Mouse (Mus musculus) liver, embryonic 14.5 days (tissue): Measurements from ENCODE around the gene Clstn2. TPM values are rescaled to one million over a fixed set of nuclear protein-coding genes. Genes with fewer than 3 reads are reported as not detected.

Source experiments
- ATAC-seq: fragments of 200-750 bp; cut with Nextera tagmentation; 2 replicates; pipeline ENCODE4 v1.8.0; 2017; ENCODE audit warnings: moderate number of reproducible peaks, mild to moderate bottlenecking, moderate library complexity; ENCODE audit not compliant: insufficient read depth
- DNase-seq, 3 experiments: peaks; one replicate each; pipeline ENCODE4 v3.0.0-alpha.2; 2012 to 2013; ENCODE audit warnings: low read depth in 3 of 3, low spot score in 3 of 3
- H3K27ac ChIP-seq: fragments of 300-500 bp; sonication (generic); 2 replicates; pipeline ENCODE4 v1.5.1; 2014; ENCODE audit warnings: moderate library complexity, mild to moderate bottlenecking, control low read depth, inconsistent platforms
- H3K27me3 ChIP-seq: fragments of 300-500 bp; sonication (generic); 2 replicates; pipeline ENCODE4 v1.6.1; 2014; ENCODE audit warnings: mild to moderate bottlenecking, low read length, moderate library complexity; ENCODE audit not compliant: control insufficient read depth, insufficient read depth
- H3K36me3 ChIP-seq: fragments of 300-500 bp; sonication (generic); replicated peaks from 2 replicates; pipeline ENCODE4 v1.6.1; 2014; ENCODE audit warnings: low read depth; ENCODE audit not compliant: control insufficient read depth, insufficient read depth
- H3K4me1 ChIP-seq, 2 experiments: fragments of 200-500 bp in 1 of 2; fragments of 300-500 bp in 1 of 2; sonication (generic) in 1 of 2; replicated peaks; 2 replicates each; pipeline ENCODE4 v1.6.1; 2012 to 2014; ENCODE audit warnings: antibody characterized with exemption in 1 of 2, inconsistent platforms in 1 of 2, low read length in 1 of 2; ENCODE audit not compliant: control insufficient read depth in 2 of 2, insufficient read depth in 2 of 2
- H3K4me2 ChIP-seq: fragments of 300-500 bp; sonication (generic); 2 replicates; pipeline ENCODE4 v1.6.1; 2014; ENCODE audit warnings: low read depth, mild to moderate bottlenecking, control low read depth, moderate library complexity
- H3K4me3 ChIP-seq, 2 experiments: fragments of 200-500 bp in 1 of 2; fragments of 300-500 bp in 1 of 2; sonication (generic) in 1 of 2; 2 replicates each; pipeline ENCODE4 v1.5.1; 2012 to 2014; ENCODE audit warnings: low read depth in 2 of 2, low read length in 2 of 2, mild to moderate bottlenecking in 2 of 2, control low read depth in 1 of 2, inconsistent platforms in 1 of 2, moderate library complexity in 1 of 2; ENCODE audit not compliant: insufficient read depth in 1 of 2
- H3K9ac ChIP-seq: fragments of 300-500 bp; sonication (generic); replicated peaks from 2 replicates; pipeline ENCODE4 v1.6.1; 2014; ENCODE audit warnings: mild to moderate bottlenecking, control low read depth, moderate library complexity
- H3K9me3 ChIP-seq: fragments of 300-500 bp; sonication (generic); 2 replicates; pipeline ENCODE4 v1.6.1; 2016; ENCODE audit warnings: low read length, mixed read lengths; ENCODE audit not compliant: control insufficient read depth
- CTCF ChIP-seq: IDR thresholded peaks from 2 replicates; pipeline ENCODE4 v1.5.1; 2016; ENCODE audit warnings: antibody characterized with exemption, low read depth, control low read depth
- EP300 ChIP-seq: IDR thresholded peaks from 2 replicates; pipeline ENCODE4 v1.6.1; 2016; ENCODE audit warnings: antibody characterized with exemption, low read depth
- WGBS: fragments of 180-500 bp; shearing (Covaris S2); extraction: QIAGEN DNeasy Blood & Tissue Kit; methylation state at CpG from one replicate; pipeline ENCODE4 v1.1.7; 2014; ENCODE audit not compliant: insufficient replicate concordance; 5-methylcytosine and 5-hydroxymethylcytosine counted together
- polyA plus RNA-seq, 2 experiments: library from polyadenylated mRNA; depleted of rRNA in 1 of 2; stranded (reverse) in 1 of 2; unstranded in 1 of 2; fragments of >200 nt; fragmentation: Nextera tagmentation in 1 of 2; extraction: Ambion mirVana in 1 of 2; gene quantifications; 2 replicates each; pipeline versions ENCODE4 v1.2.1 to v1.2.3; 2012 to 2014

The Clstn2 gene
- polyA plus RNA-seq, 2 experiments: 0.04 to 0.11 TPM

DNA sequence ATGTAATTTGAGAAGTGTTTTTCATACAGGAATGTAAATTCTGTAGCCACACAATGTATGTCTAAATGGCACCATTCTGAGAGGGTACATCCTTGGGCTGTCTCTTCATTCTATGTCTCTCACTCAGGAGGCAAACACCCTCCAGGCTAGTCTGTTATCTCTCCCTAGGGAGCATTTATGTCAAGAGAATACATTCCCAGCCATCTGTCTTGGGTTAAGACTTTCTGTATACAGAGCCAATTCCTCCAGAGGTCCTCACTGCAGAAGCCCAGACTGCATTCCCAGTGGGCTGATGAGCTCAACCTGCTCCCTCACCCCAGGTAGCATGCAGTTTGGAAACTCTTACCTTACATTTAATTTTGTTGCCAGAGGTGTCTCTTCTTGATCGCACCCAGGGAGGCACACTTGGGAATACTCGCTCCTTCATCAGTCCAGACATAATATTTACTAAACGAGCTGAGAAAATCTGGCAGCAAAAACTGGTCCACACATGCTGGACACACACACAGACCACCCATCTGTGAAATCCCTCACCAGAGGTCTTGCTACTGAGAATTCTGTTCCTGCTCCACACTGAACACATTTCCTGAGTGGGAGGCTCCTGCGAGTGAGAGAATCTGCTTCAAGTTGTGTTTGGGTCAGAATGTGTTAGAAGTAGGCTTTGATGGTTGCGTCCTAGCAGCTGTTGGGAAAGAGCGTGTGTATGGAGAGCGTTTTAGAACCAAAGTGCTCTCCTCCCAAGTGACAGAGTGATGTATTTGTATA lies 592.9 kb downstream of the Clstn2 start:
- Histone ChIP-seq H3K27me3 (no peaks in the 10 kb centered on the region), H3K4me1 (no peaks in the 10 kb centered on the region), H3K4me3 (no peak overlapping the region), H3K36me3 (no peaks in the 10 kb centered on the region), H3K9ac (no peak overlapping the region), H3K9me3 (no peaks in the 10 kb centered on the region), H3K4me2 (no peak overlapping the region), H3K27ac (no peak overlapping the region)
- ATAC-seq (no peak), DNase-seq (no peak)
- 60% methylated on average over 7 of the region's 7 CpGs for WGBS
- TF ChIP-seq CTCF (no peak), EP300 (no peak)

DNA sequence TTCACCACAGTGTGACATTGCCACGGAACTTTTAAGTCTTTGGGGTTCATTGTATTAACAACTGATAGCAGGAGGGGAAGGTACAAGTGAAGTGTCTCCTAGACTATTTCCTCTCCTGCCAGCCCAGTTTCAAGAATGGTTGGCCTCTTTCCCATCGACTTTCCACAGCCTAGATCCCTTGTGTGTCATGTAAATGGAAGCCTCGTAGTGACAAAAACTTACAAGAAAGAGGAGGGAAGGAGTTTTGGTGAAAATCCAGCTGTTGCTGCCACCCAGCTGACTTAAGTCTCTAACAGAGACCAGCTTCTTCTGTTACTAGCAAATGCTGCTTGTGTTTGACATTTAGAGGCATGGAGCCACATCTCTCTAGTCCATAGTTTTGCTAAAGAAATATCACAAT lies 598.3 kb downstream of the Clstn2 start:
- Histone ChIP-seq H3K27me3 (no peaks in the 10 kb centered on the region), H3K9ac (no peak overlapping the region), H3K27ac (no peak overlapping the region), H3K9me3 (no peaks in the 10 kb centered on the region), H3K4me3 (no peak overlapping the region), H3K4me2 (no peak overlapping the region), H3K36me3 (no peaks in the 10 kb centered on the region), H3K4me1 (no peaks in the 10 kb centered on the region)
- TF ChIP-seq EP300: no peak
- no peak for TF ChIP-seq CTCF
- no peak for ATAC-seq
- DNase-seq: no peak
- 34% methylated on average over 3 of the region's 3 CpGs for WGBS

DNA sequence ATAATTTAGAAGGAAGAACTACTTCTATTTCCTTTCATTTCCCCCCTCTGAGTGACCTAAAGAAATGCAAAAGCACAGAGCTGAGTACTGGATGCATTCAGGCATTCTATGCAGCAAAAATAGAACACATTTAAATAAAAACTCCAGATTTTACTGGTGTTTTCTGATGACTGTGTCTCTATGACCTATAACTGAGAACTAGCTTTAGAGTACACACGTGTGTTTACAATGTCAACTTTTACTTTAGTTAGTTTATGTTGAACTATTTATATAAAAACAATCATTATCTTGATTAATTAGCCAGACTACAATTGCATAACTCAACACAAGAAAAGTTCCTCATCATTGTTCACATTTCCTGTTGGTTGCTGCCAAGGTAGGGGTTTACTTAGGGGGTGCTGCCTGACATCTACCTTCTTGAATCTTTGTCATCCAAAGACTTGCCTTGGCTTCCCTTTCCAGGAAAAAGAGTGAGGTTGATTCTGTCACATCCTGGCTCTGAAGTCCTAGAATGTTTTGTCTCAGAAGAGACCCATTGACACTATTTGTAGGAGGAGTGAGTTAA lies 603.0 kb downstream of the Clstn2 start:
- WGBS: 58% methylated on average over 1 of the region's 1 CpGs
- H3K4me1 ChIP-seq: no peaks in the 10 kb centered on the region
- DNase-seq: no peak

DNA sequence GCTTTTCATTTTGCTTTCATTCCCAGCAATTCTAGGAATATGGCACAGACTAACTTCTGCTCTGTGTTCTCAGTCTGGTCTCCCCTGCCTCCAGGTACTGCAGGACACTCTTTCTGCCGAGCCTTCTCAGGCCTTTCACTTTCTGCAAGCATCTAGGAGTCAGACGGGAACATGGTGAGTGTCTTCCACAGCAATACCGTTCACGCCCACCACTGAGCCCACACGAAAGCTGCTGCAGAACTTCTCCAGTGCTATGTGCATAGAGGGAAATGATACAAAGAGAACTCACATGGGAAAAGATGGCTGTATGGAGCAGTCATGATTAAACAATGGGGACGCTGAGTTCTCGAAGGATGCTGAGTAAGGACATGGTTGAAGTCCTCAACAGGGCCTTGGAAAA lies 604.9 kb downstream of the Clstn2 start:
- Histone ChIP-seq H3K4me2 (no peak overlapping the region), H3K36me3 (no peaks in the 10 kb centered on the region), H3K27me3 (no peaks in the 10 kb centered on the region), H3K9ac (no peak overlapping the region), H3K27ac (no peak overlapping the region), H3K4me3 (no peak overlapping the region), H3K4me1 (no peaks in the 10 kb centered on the region), H3K9me3 (no peaks in the 10 kb centered on the region)
- 57% methylated on average over 7 of the region's 7 CpGs for WGBS
- TF ChIP-seq CTCF: no peak
- TF ChIP-seq EP300: no peak
- no peak for ATAC-seq
- no peak for DNase-seq

More for the DNA sequence above, 603.0 kb downstream of the Clstn2 start:
- ATAC-seq: no peak
- no peak overlapping the region for H3K4me2 ChIP-seq
- H3K27me3 ChIP-seq: no peaks in the 10 kb centered on the region
- TF ChIP-seq CTCF (no peak), EP300 (no peak)
- H3K4me3 ChIP-seq: no peak overlapping the region
- H3K9me3 ChIP-seq: no peaks in the 10 kb centered on the region
- H3K36me3 ChIP-seq: no peaks in the 10 kb centered on the region
- H3K9ac ChIP-seq: no peak overlapping the region
- H3K27ac ChIP-seq: no peak overlapping the region

DNA sequence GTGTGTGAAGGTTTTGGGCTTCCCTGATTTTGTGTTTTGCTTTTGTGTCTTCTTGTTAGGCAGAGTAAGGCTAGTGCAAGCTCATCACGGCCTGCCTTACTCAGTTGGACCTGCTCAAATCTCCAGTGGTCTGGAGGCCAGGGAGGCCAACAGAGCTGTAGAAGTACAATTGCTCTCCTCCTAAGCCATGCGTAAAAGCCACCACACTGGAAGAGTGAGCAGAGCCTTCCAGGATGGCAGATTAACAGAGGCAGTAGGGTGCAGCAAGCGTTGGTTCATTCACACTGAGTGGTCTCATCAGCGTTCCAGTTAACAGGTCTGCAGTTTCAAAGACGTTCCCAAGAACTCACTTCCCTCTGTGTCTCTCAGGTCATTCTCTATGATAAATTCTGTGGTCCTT lies 612.1 kb downstream of the Clstn2 start:
- DNase-seq (no peak), ATAC-seq (no peak)
- H3K9ac ChIP-seq: no peak overlapping the region
- no peak overlapping the region for H3K27ac ChIP-seq
- H3K4me2 ChIP-seq: no peak overlapping the region
- no peaks in the 10 kb centered on the region for H3K36me3 ChIP-seq
- no peak overlapping the region for H3K4me3 ChIP-seq
- no peaks in the 10 kb centered on the region for H3K27me3 ChIP-seq
- H3K9me3 ChIP-seq: no peaks in the 10 kb centered on the region
- TF ChIP-seq EP300 (no peak), CTCF (no peak)
- H3K4me1 ChIP-seq: no peaks in the 10 kb centered on the region
- WGBS: 58% methylated on average over 5 of the region's 5 CpGs
